Mouse (Mus musculus) bone marrow macrophage, adult 2 months (primary cell): ENCODE measurements around the gene Exoc6b. TPM values are rescaled to one million over a fixed set of nuclear protein-coding genes. Genes with fewer than 3 reads are reported as not detected.

Experiments
- H3K27ac ChIP-seq: 2 replicates; pipeline ENCODE4 v1.5.1; 2012; ENCODE audit warnings: low read depth, low read length; ENCODE audit not compliant: insufficient read depth
- H3K4me1 ChIP-seq: 2 replicates; pipeline ENCODE4 v1.6.1; 2012; ENCODE audit warnings: low read length; ENCODE audit not compliant: control insufficient read depth, insufficient read depth
- H3K4me3 ChIP-seq: 2 replicates; pipeline ENCODE4 v1.5.1; 2012; ENCODE audit warnings: mild to moderate bottlenecking, low read length, moderate library complexity; ENCODE audit not compliant: insufficient read depth
- CTCF ChIP-seq: IDR thresholded peaks from 2 replicates; pipeline ENCODE4 v1.5.1; 2012; ENCODE audit warnings: low read depth, mild to moderate bottlenecking, low read length, moderate library complexity
- POLR2A ChIP-seq: IDR thresholded peaks from 2 replicates; pipeline ENCODE4 v1.6.1; 2012; ENCODE audit warnings: mild to moderate bottlenecking, low read depth, low read length, borderline replicate concordance
- polyA plus RNA-seq: library from polyadenylated mRNA; stranded (reverse); fragments of >200 nt; gene quantifications from 2 replicates; pipeline ENCODE4 v1.2.4, GENCODE M21; 2012; ENCODE audit not compliant: missing spikeins, insufficient read depth, insufficient read length

Exoc6b gene
- polyA plus RNA-seq, 1 experiment, result 18.8 TPM

DNA sequence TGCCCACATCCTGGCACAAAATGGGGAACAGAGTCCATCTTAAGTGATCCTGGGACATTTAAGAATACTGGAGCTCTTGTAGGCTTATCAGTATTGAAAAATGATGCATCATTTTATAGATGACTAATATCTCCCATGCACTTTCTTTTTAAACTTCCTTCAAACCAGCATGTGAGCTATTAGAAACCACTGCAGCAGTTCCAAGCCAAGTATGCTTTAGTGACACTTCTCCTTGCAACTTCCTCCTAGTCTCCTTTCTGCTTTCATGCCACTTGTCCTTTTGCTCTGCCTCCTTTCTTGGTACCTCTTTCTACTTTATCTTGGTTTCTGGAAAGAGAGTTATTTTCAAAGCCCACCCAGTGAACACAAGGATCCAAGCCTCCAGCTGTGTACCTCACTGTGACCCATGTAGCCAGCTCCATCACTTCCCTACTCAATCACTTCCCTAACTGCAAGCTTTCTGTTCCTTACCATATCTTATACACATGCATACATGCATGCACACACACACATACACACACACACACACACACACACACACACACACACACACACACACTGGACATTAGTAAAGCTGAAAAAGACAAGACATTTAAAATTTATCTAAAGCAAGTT is 316.4 kb downstream of the Exoc6b start:
- peak overlapping the region; percentile 95 for H3K27ac ChIP-seq

DNA sequence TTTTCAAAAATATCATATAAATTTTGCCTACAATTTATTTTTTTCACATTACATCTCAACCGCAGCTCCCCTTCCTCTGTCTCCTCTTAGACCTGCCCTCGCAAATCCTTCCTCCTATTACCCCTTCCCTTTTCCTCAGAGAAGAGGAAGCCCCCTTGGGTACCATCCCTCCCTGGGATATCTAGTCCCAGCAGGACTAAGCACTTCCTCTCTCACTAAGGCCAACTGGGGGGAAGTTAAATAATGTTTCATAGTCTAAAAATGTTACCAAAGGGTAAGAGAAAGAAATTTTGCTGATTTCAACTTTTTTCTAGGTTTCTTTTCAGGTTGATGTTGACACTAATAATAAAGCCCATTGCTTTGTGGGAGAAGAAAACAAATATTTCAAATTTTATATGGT is 317.9 kb downstream of the Exoc6b start:
- no peak for TF ChIP-seq CTCF
- no peak for TF ChIP-seq POLR2A
- Histone ChIP-seq H3K27ac (peak overlapping the region; percentile 95), H3K4me1 (peaks cover 34% of the 10 kb centered on the region), H3K4me3 (no peak overlapping the region)

More for the DNA sequence above, 316.4 kb downstream of the Exoc6b start:
- Histone ChIP-seq H3K4me1 (peaks cover 37% of the 10 kb centered on the region), H3K4me3 (no peak overlapping the region)
- no peak for TF ChIP-seq POLR2A
- TF ChIP-seq CTCF, result no peak

DNA sequence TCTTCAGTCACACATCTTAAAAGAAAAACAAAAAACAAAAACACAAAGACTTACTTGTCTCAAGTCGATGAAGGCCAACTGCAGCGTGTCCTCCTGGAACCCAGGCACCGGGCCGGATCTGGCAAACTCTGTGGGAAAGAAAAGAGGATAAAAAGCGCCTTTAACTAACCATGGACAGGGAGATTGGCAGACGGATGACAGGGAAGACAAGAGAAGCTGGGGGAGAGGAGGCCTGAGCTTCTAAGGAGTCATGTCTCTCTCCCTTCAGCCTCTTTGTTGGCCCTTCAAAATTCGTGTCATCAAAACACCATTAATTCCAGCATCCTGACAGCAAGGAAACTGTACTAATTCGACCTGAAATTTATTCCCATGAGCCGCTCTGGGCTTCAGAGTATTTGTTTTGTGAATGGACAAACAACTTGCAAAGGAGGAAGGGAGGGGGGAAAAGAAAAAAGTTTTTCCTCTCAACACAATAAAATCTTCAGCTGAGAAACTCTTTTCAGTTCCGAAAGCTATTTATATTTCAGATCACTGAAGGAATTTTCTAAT is 322.4 kb downstream of the Exoc6b start:
- H3K27ac ChIP-seq, result no peak overlapping the region

DNA sequence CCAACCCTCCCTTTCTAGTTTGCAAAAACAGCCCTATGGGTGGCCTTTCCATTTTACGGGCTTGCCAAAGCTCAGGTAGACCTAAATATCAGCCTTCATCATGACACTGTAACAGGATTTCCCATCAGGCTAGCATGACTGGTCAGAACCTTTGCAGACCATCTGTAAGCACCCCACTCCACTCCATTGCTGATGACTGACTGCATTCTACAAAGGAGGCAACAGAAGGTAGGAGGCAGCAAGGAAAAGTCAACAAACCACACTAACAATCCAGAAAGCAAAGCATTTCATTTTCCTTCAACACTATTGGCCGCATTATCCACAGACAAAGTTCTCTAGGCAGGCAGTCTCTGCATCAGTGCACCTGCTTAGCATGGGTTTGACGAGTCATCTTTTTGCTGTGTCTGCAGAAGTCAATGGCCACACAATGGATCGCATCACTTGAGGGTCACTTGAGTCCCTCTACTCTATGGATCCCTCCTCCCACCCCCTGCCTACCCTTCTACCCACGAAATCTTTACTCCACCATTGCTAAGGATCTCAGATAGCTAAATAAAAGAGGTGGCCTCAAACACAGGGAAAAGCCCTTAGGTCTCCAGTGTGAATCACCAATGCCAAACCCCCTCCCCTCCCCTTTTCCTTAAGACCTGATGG is 323.0 kb downstream of the Exoc6b start:
- Histone ChIP-seq H3K27ac (no peak overlapping the region), H3K4me3 (no peak overlapping the region), H3K4me1 (peaks cover 17% of the 10 kb centered on the region)
- TF ChIP-seq POLR2A (no peak), CTCF (no peak)

More for the DNA sequence above, 322.4 kb downstream of the Exoc6b start:
- Histone ChIP-seq H3K4me1 (peaks cover 17% of the 10 kb centered on the region), H3K4me3 (no peak overlapping the region)
- no peak for TF ChIP-seq CTCF

DNA sequence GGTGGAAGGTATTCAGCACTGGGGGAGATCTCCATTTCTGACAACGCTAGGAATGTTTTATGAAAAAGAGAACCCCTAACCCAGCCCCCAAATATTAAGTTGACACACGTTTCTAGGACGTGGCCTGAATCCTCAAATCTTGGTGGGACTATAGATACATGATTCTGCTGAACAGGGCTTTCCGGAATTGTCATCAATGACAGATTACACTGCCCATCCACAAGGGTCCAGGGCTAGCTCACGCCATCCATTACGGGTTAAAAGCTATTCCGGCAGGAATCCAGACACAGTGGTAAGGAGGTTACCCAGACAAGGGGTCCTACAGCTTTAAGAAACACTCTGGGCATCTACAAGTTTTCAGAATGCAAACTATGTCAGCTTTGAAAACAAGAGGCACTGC is 323.7 kb downstream of the Exoc6b start:
- Histone ChIP-seq H3K27ac (no peak overlapping the region), H3K4me3 (no peak overlapping the region), H3K4me1 (peaks cover 13% of the 10 kb centered on the region)
- TF ChIP-seq CTCF (no peak), POLR2A (no peak)

DNA sequence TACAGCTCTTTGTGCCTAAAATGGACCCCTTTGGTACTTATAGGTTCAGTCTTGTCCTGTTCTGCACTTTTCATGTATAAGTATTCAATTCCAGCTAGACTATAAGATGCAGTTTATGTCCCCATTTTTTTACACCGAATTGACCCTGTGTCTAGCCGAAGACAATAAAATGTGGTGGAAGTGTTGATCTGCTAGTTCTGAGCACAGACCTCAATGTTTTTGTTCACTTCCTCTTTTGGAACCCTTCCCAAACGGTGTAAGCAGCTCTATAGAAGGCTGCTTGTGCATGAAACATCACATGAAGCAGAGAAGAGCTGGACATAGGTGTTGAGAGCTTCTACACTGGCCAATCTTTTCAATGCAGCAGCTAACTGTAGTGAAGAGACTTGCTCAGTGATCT is 327.1 kb downstream of the Exoc6b start:
- no peak for TF ChIP-seq POLR2A
- TF ChIP-seq CTCF, result no peak
- Histone ChIP-seq H3K4me1 (peaks cover 12% of the 10 kb centered on the region), H3K4me3 (no peak overlapping the region), H3K27ac (no peak overlapping the region)

DNA sequence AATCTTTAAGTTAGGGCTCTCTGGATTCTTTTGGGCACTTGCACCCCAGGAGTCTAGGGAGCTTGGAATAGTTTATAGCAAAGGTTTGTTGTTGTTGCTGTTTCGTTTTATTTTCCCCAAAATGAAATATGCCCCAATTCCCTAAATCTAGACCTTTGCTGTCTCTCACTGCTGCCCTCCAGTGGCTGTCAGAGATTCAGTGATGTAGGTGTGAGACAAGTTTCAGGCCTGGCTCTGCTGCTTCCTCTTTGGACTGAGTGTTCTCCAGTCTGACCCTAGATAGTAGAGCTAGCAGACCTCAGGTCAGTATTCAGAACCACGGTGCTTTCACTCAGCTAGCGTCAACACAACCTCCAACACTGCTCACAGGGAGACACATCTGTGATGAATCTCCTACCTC is 332.4 kb downstream of the Exoc6b start:
- no peak overlapping the region for H3K4me3 ChIP-seq
- peaks cover 6% of the 10 kb centered on the region for H3K4me1 ChIP-seq
- TF ChIP-seq POLR2A, result no peak
- peak; percentile 45 for TF ChIP-seq CTCF
- no peak overlapping the region for H3K27ac ChIP-seq

DNA sequence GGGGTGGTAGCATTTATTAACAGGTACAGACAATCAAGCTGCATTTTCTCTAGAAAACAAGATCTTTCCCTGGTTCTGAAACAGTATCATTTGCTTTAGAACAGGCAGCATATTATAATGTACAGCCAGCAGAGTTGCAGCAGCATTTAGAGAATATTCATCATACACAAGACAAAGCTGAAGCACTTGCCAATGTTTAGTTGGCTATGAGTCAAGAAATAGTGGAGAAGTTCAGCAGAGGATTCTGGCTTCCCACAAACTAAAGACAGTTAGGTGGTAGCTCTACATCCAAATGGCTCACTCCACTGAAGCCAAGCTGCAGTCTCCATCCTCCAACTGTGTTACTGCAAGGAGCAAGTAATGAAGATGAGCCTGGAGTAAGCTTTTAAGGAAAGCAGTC is 342.4 kb downstream of the Exoc6b start:
- H3K27ac ChIP-seq, result no peak overlapping the region
- TF ChIP-seq POLR2A (no peak), CTCF (no peak)
- no peaks in the 10 kb centered on the region for H3K4me1 ChIP-seq
- H3K4me3 ChIP-seq, result no peak overlapping the region

DNA sequence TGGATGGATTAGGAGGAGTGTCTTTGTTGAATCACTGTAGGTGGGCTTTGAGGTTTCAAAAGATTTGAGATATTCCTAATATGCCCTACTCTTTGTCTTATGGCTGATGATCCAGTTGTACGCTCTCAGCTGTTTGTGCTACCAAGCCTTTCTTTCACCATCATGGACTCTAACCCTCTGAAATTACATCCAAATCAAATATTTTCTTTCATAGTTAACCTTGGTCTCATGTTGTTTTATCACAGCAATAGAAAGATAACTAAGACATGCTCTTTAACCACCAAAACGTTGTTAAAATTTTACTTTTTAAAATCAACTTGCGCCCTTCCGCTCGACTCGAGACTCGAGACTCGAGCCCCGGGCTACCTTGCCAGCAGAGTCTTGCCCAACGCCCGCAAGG is 356.1 kb downstream of the Exoc6b start:
- Histone ChIP-seq H3K4me3 (no peak overlapping the region), H3K27ac (no peak overlapping the region), H3K4me1 (no peaks in the 10 kb centered on the region)
- TF ChIP-seq CTCF (no peak), POLR2A (no peak)

DNA sequence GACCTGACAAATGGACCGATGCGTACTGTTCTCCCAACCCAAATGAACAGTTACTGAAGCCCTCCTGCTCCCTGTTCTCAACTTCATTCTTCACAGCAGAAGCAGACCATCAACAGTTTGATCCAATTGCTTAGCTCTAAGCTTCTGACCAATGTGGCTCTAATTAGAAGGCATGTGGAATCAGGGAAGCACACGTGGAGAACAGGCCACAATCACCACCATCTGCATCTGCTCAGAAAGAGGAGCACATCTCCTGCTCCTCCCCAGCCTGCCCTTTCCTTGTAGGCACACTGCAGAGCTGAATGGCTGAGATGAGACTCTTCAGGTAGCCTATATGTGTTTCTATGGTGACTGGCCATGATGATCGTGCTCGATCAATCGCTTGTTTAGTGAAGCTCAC is 358.5 kb downstream of the Exoc6b start:
- Histone ChIP-seq H3K27ac (no peak overlapping the region), H3K4me3 (no peak overlapping the region), H3K4me1 (no peaks in the 10 kb centered on the region)
- TF ChIP-seq CTCF (no peak), POLR2A (no peak)

DNA sequence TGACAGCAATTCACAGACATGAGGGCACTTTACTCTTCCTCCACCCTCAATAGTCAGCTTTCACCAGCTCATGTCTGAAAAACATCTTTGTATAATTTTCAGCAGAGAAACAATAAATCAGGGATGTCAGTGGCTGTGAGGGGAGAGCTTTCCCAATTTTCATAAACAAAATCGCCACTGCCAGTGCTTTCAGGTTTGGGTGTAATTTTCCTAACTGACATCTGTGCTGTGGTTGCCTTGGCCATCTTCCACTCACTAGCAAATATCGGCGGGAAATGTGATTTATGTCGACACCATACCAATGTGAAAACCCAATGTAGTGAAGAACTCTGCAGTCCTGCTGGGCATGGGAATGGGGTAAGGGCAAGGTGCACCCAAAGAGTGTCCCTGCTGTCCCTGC is 360.7 kb downstream of the Exoc6b start:
- Histone ChIP-seq H3K4me1 (no peaks in the 10 kb centered on the region), H3K27ac (no peak overlapping the region), H3K4me3 (no peak overlapping the region)
- TF ChIP-seq POLR2A, result no peak
- TF ChIP-seq CTCF, result no peak
